Mouse (Mus musculus) heart, adult 2 months (tissue): Measurements from ENCODE around the gene Smg1.

Experiments used
- CTCF ChIP-seq: fragments of 200-600 bp; IDR thresholded peaks from 2 replicates; pipeline ENCODE4 v1.8.1; 2022; ENCODE audit warnings: antibody characterized with exemption, mild to moderate bottlenecking, moderate library complexity
- EP300 ChIP-seq: fragments of 200-500 bp; IDR thresholded peaks from 2 replicates; pipeline ENCODE4 v1.6.1; 2011; ENCODE audit warnings: low read depth, low read length, control low read depth; ENCODE audit not compliant: insufficient read depth
- POLR2A ChIP-seq: fragments of 200-500 bp; IDR thresholded peaks from 2 replicates; pipeline ENCODE4 v1.6.1; 2011; ENCODE audit warnings: mild to moderate bottlenecking, low read depth, low read length, control low read depth; ENCODE audit not compliant: insufficient read depth

GRCm38 (mm10) chr7:118249563-118249962 is 6.1 kb upstream of the Smg1 start:
- TF ChIP-seq CTCF (no peak), POLR2A (no peak), EP300 (no peak)
